Mouse (Mus musculus) MEL (cell line): ENCODE results near the gene Slc12a1. TPM values are rescaled to one million over a fixed set of nuclear protein-coding genes. Genes with fewer than 3 reads are reported as not detected.

Source experiments
- DNase-seq: peaks from one replicate; pipeline ENCODE4 v3.0.0; 2011; ENCODE audit warnings: low read depth, low spot score
- H3K27ac ChIP-seq: 2 replicates; pipeline ENCODE4 v1.5.1; 2012; ENCODE audit warnings: low read depth, mild to moderate bottlenecking, control low read depth, low read length, moderate library complexity; ENCODE audit not compliant: control insufficient read depth
- H3K27me3 ChIP-seq, 2 experiments: fragments of 150-350 bp in 1 of 2; sonication (generic) in 1 of 2; 2 replicates each; pipeline ENCODE4 v1.6.1; 2012; ENCODE audit warnings: low read length in 2 of 2, mild to moderate bottlenecking in 2 of 2, improper control_type of control experiment in 1 of 2, moderate library complexity in 1 of 2; ENCODE audit not compliant: insufficient read depth in 2 of 2, control insufficient read depth in 1 of 2
- H3K36me3 ChIP-seq, 2 experiments: 2 replicates each; pipeline ENCODE4 v1.6.1; 2012 to 2014; ENCODE audit warnings: low read length in 2 of 2, improper control_type of control experiment in 1 of 2, inconsistent platforms in 1 of 2, mild to moderate bottlenecking in 1 of 2; ENCODE audit not compliant: insufficient read depth in 2 of 2, control insufficient read depth in 1 of 2
- H3K4me1 ChIP-seq, 2 experiments: fragments of 150-350 bp in 1 of 2; sonication (generic) in 1 of 2; 2 replicates each; pipeline ENCODE4 v1.6.1; 2012; ENCODE audit warnings: low read length in 2 of 2, improper control_type of control experiment in 1 of 2, mild to moderate bottlenecking in 1 of 2; ENCODE audit not compliant: insufficient read depth in 2 of 2, control insufficient read depth in 1 of 2
- H3K4me3 ChIP-seq, 2 experiments: fragments of 150-350 bp in 1 of 2; sonication (generic) in 1 of 2; 2 replicates each; pipeline ENCODE4 v1.5.1; 2012; ENCODE audit warnings: low read depth in 2 of 2, low read length in 2 of 2, mild to moderate bottlenecking in 2 of 2, moderate library complexity in 2 of 2, control low read depth in 1 of 2, improper control_type of control experiment in 1 of 2; ENCODE audit not compliant: control insufficient read depth in 1 of 2, insufficient read depth in 1 of 2
- H3K79me2 ChIP-seq: 2 replicates; pipeline ENCODE4 v1.6.1; 2012; ENCODE audit warnings: mild to moderate bottlenecking, low read length, moderate library complexity; ENCODE audit not compliant: control insufficient read depth, poor library complexity, insufficient read depth
- H3K9ac ChIP-seq: 2 replicates; pipeline ENCODE4 v1.6.1; 2012; ENCODE audit warnings: low read depth, mild to moderate bottlenecking, control low read depth, low read length, moderate library complexity; ENCODE audit not compliant: control insufficient read depth, poor library complexity, severe bottlenecking
- H3K9me3 ChIP-seq: fragments of 150-350 bp; sonication (generic); replicated peaks from 2 replicates; pipeline ENCODE4 v1.6.1; 2012; ENCODE audit warnings: mild to moderate bottlenecking, low read length, improper control_type of control experiment, moderate library complexity; ENCODE audit not compliant: insufficient read depth
- BHLHE40 ChIP-seq: IDR thresholded peaks from 2 replicates; pipeline ENCODE4 v1.6.1; 2012; ENCODE audit warnings: low read depth, mild to moderate bottlenecking, inconsistent platforms, low read length, improper control_type of control experiment, borderline replicate concordance
- CHD2 ChIP-seq: IDR thresholded peaks from 2 replicates; pipeline ENCODE4 v1.6.1; 2011; ENCODE audit warnings: low read length, improper control_type of control experiment
- E2F4 ChIP-seq: IDR thresholded peaks from 2 replicates; pipeline ENCODE4 v1.6.1; 2011; ENCODE audit warnings: low read depth, low read length, improper control_type of control experiment, borderline replicate concordance
- ELF1 ChIP-seq: IDR thresholded peaks from 2 replicates; pipeline ENCODE4 v1.6.1; 2014; ENCODE audit warnings: low read depth, mild to moderate bottlenecking, inconsistent platforms, low read length, improper control_type of control experiment, moderate library complexity
- ETS1 ChIP-seq: IDR thresholded peaks from 2 replicates; pipeline ENCODE4 v1.6.1; 2012; ENCODE audit warnings: low read depth, mild to moderate bottlenecking, inconsistent platforms, low read length, improper control_type of control experiment, moderate library complexity
- GABPA ChIP-seq: IDR thresholded peaks from 2 replicates; pipeline ENCODE4 v1.6.1; 2012; ENCODE audit warnings: low read depth, mild to moderate bottlenecking, inconsistent platforms, low read length, improper control_type of control experiment, moderate library complexity
- HCFC1 ChIP-seq: IDR thresholded peaks from 2 replicates; pipeline ENCODE4 v1.6.1; 2012; ENCODE audit warnings: low read depth, mild to moderate bottlenecking, inconsistent platforms, low read length, improper control_type of control experiment, moderate library complexity
- KAT2A ChIP-seq: conservative IDR thresholded peaks from 2 replicates; pipeline ENCODE4 v1.6.1; 2012; ENCODE audit warnings: low read depth, low read length, improper control_type of control experiment, inconsistent platforms
- MAX ChIP-seq: IDR thresholded peaks from 2 replicates; pipeline ENCODE4 v1.6.1; 2011; ENCODE audit warnings: low read length, improper control_type of control experiment
- MEF2A ChIP-seq: IDR thresholded peaks from 2 replicates; pipeline ENCODE4 v1.6.1; 2014; ENCODE audit warnings: low read depth, mild to moderate bottlenecking, inconsistent platforms, low read length, improper control_type of control experiment; ENCODE audit not compliant: poor library complexity, insufficient replicate concordance, severe bottlenecking; ENCODE audit errors: extremely low read depth
- MYB ChIP-seq: IDR thresholded peaks from 2 replicates; pipeline ENCODE4 v1.6.1; 2011; ENCODE audit warnings: mild to moderate bottlenecking, low read depth, low read length, improper control_type of control experiment
- MYC ChIP-seq: IDR thresholded peaks from 2 replicates; pipeline ENCODE4 v1.6.1; 2011; ENCODE audit warnings: low read depth, mild to moderate bottlenecking, low read length, improper control_type of control experiment, moderate library complexity
- POLR2A ChIP-seq, 2 experiments: IDR thresholded peaks; 2 replicates each; pipeline ENCODE4 v1.6.1; 2011 to 2012; ENCODE audit warnings: low read length in 2 of 2, mild to moderate bottlenecking in 2 of 2, control low read depth in 1 of 2, improper control_type of control experiment in 1 of 2, low read depth in 1 of 2, moderate library complexity in 1 of 2; ENCODE audit not compliant: control insufficient read depth in 1 of 2, insufficient read depth in 1 of 2, poor library complexity in 1 of 2
- POLR2AphosphoS5 ChIP-seq: IDR thresholded peaks from 2 replicates; pipeline ENCODE4 v1.6.1; 2012; ENCODE audit warnings: low read depth, borderline replicate concordance, mild to moderate bottlenecking, inconsistent platforms, low read length, moderate library complexity, mixed read lengths
- SIN3A ChIP-seq: IDR thresholded peaks from 2 replicates; pipeline ENCODE4 v1.6.1; 2012; ENCODE audit warnings: low read length, improper control_type of control experiment, inconsistent platforms
- SMC3 ChIP-seq: IDR thresholded peaks from 2 replicates; pipeline ENCODE4 v1.6.1; 2011; ENCODE audit warnings: low read depth, low read length, improper control_type of control experiment
- TAL1 ChIP-seq: IDR thresholded peaks from 2 replicates; pipeline ENCODE4 v1.6.1; 2012; ENCODE audit warnings: mild to moderate bottlenecking, inconsistent platforms, low read length, moderate library complexity, mixed read lengths
- TBP ChIP-seq: IDR thresholded peaks from 2 replicates; pipeline ENCODE4 v1.8.0; 2011; ENCODE audit warnings: low read depth, low read length, improper control_type of control experiment
- UBTF ChIP-seq: IDR thresholded peaks from 2 replicates; pipeline ENCODE4 v1.6.1; 2012; ENCODE audit warnings: low read depth, mild to moderate bottlenecking, inconsistent platforms, low read length, improper control_type of control experiment, moderate library complexity, borderline replicate concordance; ENCODE audit not compliant: insufficient read depth
- USF2 ChIP-seq, 2 experiments: IDR thresholded peaks; 2 replicates each; pipeline ENCODE4 v1.6.1; 2011 to 2012; ENCODE audit warnings: improper control_type of control experiment in 2 of 2, low read length in 2 of 2, borderline replicate concordance in 1 of 2, inconsistent platforms in 1 of 2, low read depth in 1 of 2, mild to moderate bottlenecking in 1 of 2; ENCODE audit not compliant: insufficient read depth in 1 of 2
- polyA plus RNA-seq, 2 experiments: library from polyadenylated mRNA; stranded (reverse) in 1 of 2; unstranded in 1 of 2; fragments of >175 nt in 1 of 2; fragments of >200 nt in 1 of 2; gene quantifications; 2 replicates each; pipeline versions ENCODE4 v1.2.1 to v1.2.4; 2012; ENCODE audit warnings: low replicate concordance in 2 of 2, low read depth in 1 of 2; ENCODE audit not compliant: insufficient read length in 2 of 2, insufficient read depth in 1 of 2, missing spikeins in 1 of 2
- total RNA-seq: library from RNA; depleted of rRNA; stranded (reverse); fragments of 300-350 nt; gene quantifications from 2 replicates; pipeline ENCODE4 v1.2.3, GENCODE M21; 2012

Gene Slc12a1
- total and polyA plus RNA-seq, 3 experiments: not detected

GRCm38 (mm10) chr2:125154294-125154693 lies 2.0 kb downstream of the Slc12a1 start:
- TF ChIP-seq MAX (no peak), HCFC1 (no peak), TBP (no peak), POLR2A (IDR thresholded peaks at IDR 0.05; ENCODE audit: control insufficient read depth in 1 of 2, insufficient read depth in 1 of 2, low read depth in 1 of 2, low read length in 2 of 2, poor library complexity in 1 of 2) (no peak), ELF1 (no peak), BHLHE40 (no peak), CHD2 (no peak), KAT2A (no peak), MYB (no peak), SIN3A (no peak), SMC3 (no peak), GABPA (no peak), MYC (no peak), UBTF (no peak), TAL1 (no peak), USF2 (IDR thresholded peaks at IDR 0.05; ENCODE audit: borderline replicate concordance in 1 of 2, insufficient read depth in 1 of 2, low read depth in 1 of 2, low read length in 2 of 2) (no peak), ETS1 (no peak), MEF2A (no peak)
- Histone ChIP-seq H3K9me3 (no peaks in the 10 kb centered on the region), H3K4me3 (no peak overlapping the region), H3K36me3 (no peaks in the 10 kb centered on the region), H3K27ac (no peak overlapping the region), H3K79me2 (no peaks in the 10 kb centered on the region), H3K4me1 (no peaks in the 10 kb centered on the region), H3K27me3 (no peaks in the 10 kb centered on the region; a peak in 2 of 4 replicates), H3K9ac (no peak overlapping the region)
- DNase-seq: no peak

- DNase-seq: no peak
These were observed 3.2 kb downstream of the Slc12a1 start for GRCm38 (mm10) chr2:125155504-125155903.

More at GRCm38 (mm10) chr2:125155504-125155903, 3.2 kb downstream of the Slc12a1 start:
- no peaks in the 10 kb centered on the region for H3K79me2 ChIP-seq
- no peaks in the 10 kb centered on the region for H3K36me3 ChIP-seq
- no peak overlapping the region for H3K27ac ChIP-seq
- no peaks in the 10 kb centered on the region for H3K9me3 ChIP-seq
- H3K4me1 ChIP-seq: no peaks in the 10 kb centered on the region
- H3K9ac ChIP-seq: no peak overlapping the region
- no peaks in the 10 kb centered on the region; a peak in 2 of 4 replicates for H3K27me3 ChIP-seq
- TF ChIP-seq E2F4 (no peak), SIN3A (no peak), POLR2AphosphoS5 (no peak), TAL1 (no peak), UBTF (no peak)
- TF ChIP-seq, all 39 proteins: peak for 0
- no peak overlapping the region for H3K4me3 ChIP-seq
